Mouse (Mus musculus): ENCODE measurements at regions not wholly inside any gene's neighbourhood (a gene's known extent, or its start where the extent isn't known, plus 50 kb on each side); places are given as distances from the start of the nearest gene placed in this dataset.

- Histone ChIP-seq H3K36me3 (ENCODE audit: control insufficient read depth, insufficient read depth) (no peaks in the 10 kb centered on the region), H3K79me2 (ENCODE audit: control insufficient read depth, insufficient read depth) (no peaks in the 10 kb centered on the region), H3K27me3 (ENCODE audit: control insufficient read depth, insufficient read depth, insufficient read length) (no peaks in the 10 kb centered on the region), H3K79me3 (ENCODE audit: low read depth) (no peaks in the 10 kb centered on the region), H3ac (ENCODE audit: control insufficient read depth, insufficient read length, low read depth) (no peak overlapping the region), H3K4me3 (ENCODE audit: insufficient read depth, poor library complexity, severe bottlenecking) (no peak overlapping the region)
- no peak for TF ChIP-seq CEBPB (IDR thresholded peaks at IDR 0.05; ENCODE audit: low read depth)
- TF ChIP-seq MYOG (IDR thresholded peaks at IDR 0.05; ENCODE audit: control insufficient read depth, extremely low read depth, insufficient read length): no peak
- TF ChIP-seq FOSL1 (IDR thresholded peaks at IDR 0.05; ENCODE audit: insufficient read depth, low read length, poor library complexity, severe bottlenecking): no peak
- no peak for TF ChIP-seq MYOD1 (IDR thresholded peaks at IDR 0.05; ENCODE audit: control insufficient read depth, insufficient read length, low read depth)
- TF ChIP-seq MAX (IDR thresholded peaks at IDR 0.05): no peak
- no peak for TF ChIP-seq USF1 (IDR thresholded peaks at IDR 0.05; ENCODE audit: low read depth)
- no peak for TF ChIP-seq CTCF (IDR thresholded peaks at IDR 0.05; ENCODE audit: control insufficient read depth, insufficient read depth, insufficient read length)
Measured at GRCm38 (mm10) chr10:98125713-98126112, 399.2 kb upstream of the C030005K15Rik start.

- Histone ChIP-seq H3K79me2 (ENCODE audit: control insufficient read depth, insufficient read depth) (no peaks in the 10 kb centered on the region), H3K36me3 (ENCODE audit: control insufficient read depth, insufficient read depth) (no peaks in the 10 kb centered on the region), H3K27me3 (ENCODE audit: control insufficient read depth, insufficient read depth, insufficient read length) (no peaks in the 10 kb centered on the region), H3K4me3 (ENCODE audit: insufficient read depth, poor library complexity, severe bottlenecking) (no peak overlapping the region), H3ac (ENCODE audit: control insufficient read depth, insufficient read length, low read depth) (no peak overlapping the region), H3K79me3 (ENCODE audit: low read depth) (no peaks in the 10 kb centered on the region)
- TF ChIP-seq MYOD1 (IDR thresholded peaks at IDR 0.05; ENCODE audit: control insufficient read depth, insufficient read length, low read depth): no peak
- TF ChIP-seq MAX (IDR thresholded peaks at IDR 0.05): no peak
- TF ChIP-seq CTCF (IDR thresholded peaks at IDR 0.05; ENCODE audit: control insufficient read depth, insufficient read depth, insufficient read length): no peak
- no peak for TF ChIP-seq CEBPB (IDR thresholded peaks at IDR 0.05; ENCODE audit: low read depth)
- no peak for TF ChIP-seq FOSL1 (IDR thresholded peaks at IDR 0.05; ENCODE audit: insufficient read depth, low read length, poor library complexity, severe bottlenecking)
- TF ChIP-seq USF1 (IDR thresholded peaks at IDR 0.05; ENCODE audit: low read depth): no peak
- TF ChIP-seq MYOG (IDR thresholded peaks at IDR 0.05; ENCODE audit: control insufficient read depth, extremely low read depth, insufficient read length): no peak
Measured at GRCm38 (mm10) chr10:98135026-98135425, 408.5 kb upstream of the C030005K15Rik start.

DNA sequence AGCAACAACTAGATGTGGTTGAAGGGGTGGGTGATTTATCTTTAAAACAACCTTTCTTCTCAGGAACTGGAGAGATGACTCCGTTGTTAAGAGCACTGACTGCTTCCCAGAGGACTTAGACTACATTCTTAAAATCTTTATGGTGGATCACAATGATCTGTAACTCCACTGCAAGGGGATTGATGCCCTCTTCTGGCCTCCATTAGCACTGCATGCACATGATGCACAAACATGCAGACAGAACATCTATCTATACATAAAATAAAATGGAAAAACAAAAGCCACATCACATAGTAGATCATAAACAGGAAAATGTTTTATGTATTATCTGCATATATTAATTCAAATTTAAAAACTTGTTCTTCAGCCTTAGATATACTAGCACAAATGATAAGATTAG is 419.2 kb upstream of the C030005K15Rik start:
- no peaks in the 10 kb centered on the region for H3K36me3 ChIP-seq (ENCODE audit: control insufficient read depth, insufficient read depth)
- no peaks in the 10 kb centered on the region for H3K79me3 ChIP-seq (ENCODE audit: low read depth)
- H3K4me3 ChIP-seq (ENCODE audit: insufficient read depth, poor library complexity, severe bottlenecking): no peak overlapping the region
- H3ac ChIP-seq (ENCODE audit: control insufficient read depth, insufficient read length, low read depth): no peak overlapping the region
- TF ChIP-seq USF1 (IDR thresholded peaks at IDR 0.05; ENCODE audit: low read depth) (no peak), CTCF (IDR thresholded peaks at IDR 0.05; ENCODE audit: control insufficient read depth, insufficient read depth, insufficient read length) (no peak), MAX (IDR thresholded peaks at IDR 0.05) (no peak), MYOG (IDR thresholded peaks at IDR 0.05; ENCODE audit: control insufficient read depth, extremely low read depth, insufficient read length) (no peak), MYOD1 (IDR thresholded peaks at IDR 0.05; ENCODE audit: control insufficient read depth, insufficient read length, low read depth) (no peak), FOSL1 (IDR thresholded peaks at IDR 0.05; ENCODE audit: insufficient read depth, low read length, poor library complexity, severe bottlenecking) (no peak), CEBPB (IDR thresholded peaks at IDR 0.05; ENCODE audit: low read depth) (no peak)
- no peaks in the 10 kb centered on the region for H3K79me2 ChIP-seq (ENCODE audit: control insufficient read depth, insufficient read depth)
- H3K27me3 ChIP-seq (ENCODE audit: control insufficient read depth, insufficient read depth, insufficient read length): no peaks in the 10 kb centered on the region

- TF ChIP-seq MYOD1 (IDR thresholded peaks at IDR 0.05; ENCODE audit: control insufficient read depth, insufficient read length, low read depth): no peak
- TF ChIP-seq MYOG (IDR thresholded peaks at IDR 0.05; ENCODE audit: control insufficient read depth, extremely low read depth, insufficient read length): no peak
- TF ChIP-seq CTCF (IDR thresholded peaks at IDR 0.05; ENCODE audit: control insufficient read depth, insufficient read depth, insufficient read length): no peak
- TF ChIP-seq FOSL1 (IDR thresholded peaks at IDR 0.05; ENCODE audit: insufficient read depth, low read length, poor library complexity, severe bottlenecking): no peak
- TF ChIP-seq USF1 (IDR thresholded peaks at IDR 0.05; ENCODE audit: low read depth): no peak
- TF ChIP-seq CEBPB (IDR thresholded peaks at IDR 0.05; ENCODE audit: low read depth): no peak
- no peak for TF ChIP-seq MAX (IDR thresholded peaks at IDR 0.05)
- no peak overlapping the region for H3ac ChIP-seq (ENCODE audit: control insufficient read depth, insufficient read length, low read depth)
- no peaks in the 10 kb centered on the region for H3K27me3 ChIP-seq (ENCODE audit: control insufficient read depth, insufficient read depth, insufficient read length)
- no peaks in the 10 kb centered on the region for H3K79me2 ChIP-seq (ENCODE audit: control insufficient read depth, insufficient read depth)
- no peak overlapping the region for H3K4me3 ChIP-seq (ENCODE audit: insufficient read depth, poor library complexity, severe bottlenecking)
- no peaks in the 10 kb centered on the region for H3K36me3 ChIP-seq (ENCODE audit: control insufficient read depth, insufficient read depth)
- no peaks in the 10 kb centered on the region for H3K79me3 ChIP-seq (ENCODE audit: low read depth)
Measured at GRCm38 (mm10) chr10:98146998-98147863, 420.7 kb upstream of the C030005K15Rik start.

DNA sequence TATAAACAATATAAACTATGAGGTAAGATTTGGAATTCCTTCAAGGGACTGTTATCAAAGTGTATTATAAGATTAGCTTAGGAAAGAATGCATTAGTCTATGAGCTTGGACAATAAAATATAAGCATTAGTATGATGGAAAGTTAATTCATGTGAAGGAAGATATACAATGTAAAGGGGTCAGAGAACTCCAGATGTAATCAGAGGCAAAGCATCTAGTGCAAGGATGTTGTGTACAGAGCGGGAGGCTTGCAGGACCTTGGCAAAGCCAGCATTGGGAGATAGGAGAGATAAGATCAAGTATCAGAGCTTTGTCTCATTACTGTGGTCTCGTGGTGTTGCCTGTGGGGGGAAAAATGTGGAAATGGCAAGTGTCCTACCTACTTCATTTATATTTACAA is 429.4 kb upstream of the C030005K15Rik start:
- no peaks in the 10 kb centered on the region for H3K79me3 ChIP-seq (ENCODE audit: low read depth)
- TF ChIP-seq USF1 (IDR thresholded peaks at IDR 0.05; ENCODE audit: low read depth) (no peak), CTCF (IDR thresholded peaks at IDR 0.05; ENCODE audit: control insufficient read depth, insufficient read depth, insufficient read length) (no peak), CEBPB (IDR thresholded peaks at IDR 0.05; ENCODE audit: low read depth) (no peak), FOSL1 (IDR thresholded peaks at IDR 0.05; ENCODE audit: insufficient read depth, low read length, poor library complexity, severe bottlenecking) (no peak), MAX (IDR thresholded peaks at IDR 0.05) (no peak), MYOD1 (IDR thresholded peaks at IDR 0.05; ENCODE audit: control insufficient read depth, insufficient read length, low read depth) (no peak), MYOG (IDR thresholded peaks at IDR 0.05; ENCODE audit: control insufficient read depth, extremely low read depth, insufficient read length) (no peak)
- H3ac ChIP-seq (ENCODE audit: control insufficient read depth, insufficient read length, low read depth): no peak overlapping the region
- H3K27me3 ChIP-seq (ENCODE audit: control insufficient read depth, insufficient read depth, insufficient read length): no peaks in the 10 kb centered on the region
- no peak overlapping the region for H3K4me3 ChIP-seq (ENCODE audit: insufficient read depth, poor library complexity, severe bottlenecking)
- H3K36me3 ChIP-seq (ENCODE audit: control insufficient read depth, insufficient read depth): no peaks in the 10 kb centered on the region
- H3K79me2 ChIP-seq (ENCODE audit: control insufficient read depth, insufficient read depth): no peaks in the 10 kb centered on the region

Measured in C2C12 (cell line).